Mouse (Mus musculus): ENCODE results near the gene Fxyd3. TPM values are rescaled to one million over a fixed set of nuclear protein-coding genes. Genes with fewer than 3 reads are reported as not detected.

Gene Fxyd3
- total RNA-seq, 2 experiments from 2014 or later: 1.4 to 4.4 TPM

DNA sequence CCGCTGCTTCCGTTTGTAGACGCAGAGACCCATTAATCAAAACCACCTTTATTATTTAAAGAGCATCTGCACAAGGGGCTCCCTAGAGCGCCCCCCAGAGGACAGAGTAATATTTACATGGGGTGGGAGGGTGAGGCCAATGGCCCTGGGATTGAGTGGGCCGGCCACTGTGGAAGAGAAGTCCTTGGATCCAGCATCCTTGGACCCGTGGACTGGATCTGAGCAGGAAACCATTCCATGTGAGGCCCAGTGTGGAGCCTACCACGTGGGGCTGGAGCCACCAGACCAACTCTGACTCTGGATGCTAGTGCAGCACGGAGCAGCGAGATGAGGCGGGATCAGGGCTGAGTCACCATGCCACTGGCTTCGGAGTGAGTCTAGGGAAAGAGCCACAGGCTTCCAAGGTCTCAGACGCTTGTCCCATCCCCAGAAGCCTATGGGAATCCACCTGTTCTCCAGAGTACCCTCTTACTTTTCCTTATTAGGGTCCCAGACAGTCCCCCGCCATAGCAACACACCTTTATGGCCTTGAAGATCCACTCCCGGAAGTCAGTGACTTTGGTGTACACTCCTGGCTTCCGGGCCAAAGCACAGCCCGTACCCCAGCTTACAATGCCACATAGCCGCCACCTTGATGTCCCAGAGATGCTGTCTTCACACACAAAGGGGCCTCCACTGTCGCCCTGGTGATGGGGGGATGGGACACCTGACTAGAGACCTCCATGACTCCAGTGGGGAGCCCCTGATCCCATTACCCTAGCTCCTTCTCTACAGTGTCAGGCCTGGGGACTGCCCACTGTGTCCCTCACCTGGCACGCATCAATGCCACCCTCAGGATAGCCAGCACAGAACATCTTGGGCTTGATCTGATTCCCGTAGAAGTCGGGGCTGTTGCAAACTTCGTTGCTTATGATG is 22.4 kb upstream of the Fxyd3 start:
- peak; percentile 42 to 57 for DNase-seq (ENCODE audit: low spot score in 2 of 2)

GRCm38 (mm10) chr7:31097583-31098248 is 21.2 kb upstream of the Fxyd3 start:
- DNase-seq (ENCODE audit: low spot score in 2 of 2): peak; percentile 86 to 90

- DNase-seq (ENCODE audit: low spot score in 2 of 2): no peak
Measured at GRCm38 (mm10) chr7:31096892-31097564, 20.5 kb upstream of the Fxyd3 start.

DNA sequence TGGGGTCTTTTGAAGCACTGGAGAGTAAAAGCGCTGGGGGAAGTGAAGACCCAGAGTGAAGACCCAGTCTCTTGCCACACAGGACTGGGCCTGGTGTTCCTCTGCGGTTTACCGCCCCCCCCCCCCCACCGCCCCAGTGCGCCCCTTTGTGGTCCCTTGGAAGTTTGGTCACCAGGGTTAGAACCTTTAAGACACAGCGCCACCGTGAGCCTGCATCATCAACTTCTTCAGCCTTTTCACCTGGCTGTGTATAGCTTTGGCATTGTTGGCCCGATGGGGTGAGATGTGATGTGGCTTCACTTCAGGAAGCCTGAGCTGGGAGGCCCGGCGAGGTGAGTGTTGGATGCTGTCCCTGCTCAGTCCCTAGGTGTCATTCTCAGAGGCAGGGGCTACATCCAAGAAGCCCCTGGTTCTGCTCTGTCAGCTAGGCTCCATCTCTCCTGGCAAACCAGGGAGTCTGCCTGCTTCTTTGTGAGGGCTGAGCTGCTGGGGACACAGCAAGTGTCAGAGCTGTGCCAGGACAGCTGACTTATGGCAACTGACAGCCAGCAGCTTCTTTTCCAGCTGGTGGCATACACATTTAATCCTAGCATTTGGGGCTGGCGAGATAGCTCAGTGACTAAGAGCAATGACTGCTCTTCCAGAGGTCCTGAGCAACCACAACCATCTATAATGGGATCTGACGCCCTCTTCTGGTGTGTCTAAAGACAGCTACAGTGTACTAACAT is 18.4 kb upstream of the Fxyd3 start:
- no peak for DNase-seq (ENCODE audit: low spot score in 2 of 2)

- no peak for DNase-seq (ENCODE audit: low spot score in 2 of 2)
Measured at GRCm38 (mm10) chr7:31089721-31090120, 13.2 kb upstream of the Fxyd3 start.

- no peak for DNase-seq (ENCODE audit: low spot score in 2 of 2)
Measured at GRCm38 (mm10) chr7:31088206-31088605, 11.7 kb upstream of the Fxyd3 start.

DNA sequence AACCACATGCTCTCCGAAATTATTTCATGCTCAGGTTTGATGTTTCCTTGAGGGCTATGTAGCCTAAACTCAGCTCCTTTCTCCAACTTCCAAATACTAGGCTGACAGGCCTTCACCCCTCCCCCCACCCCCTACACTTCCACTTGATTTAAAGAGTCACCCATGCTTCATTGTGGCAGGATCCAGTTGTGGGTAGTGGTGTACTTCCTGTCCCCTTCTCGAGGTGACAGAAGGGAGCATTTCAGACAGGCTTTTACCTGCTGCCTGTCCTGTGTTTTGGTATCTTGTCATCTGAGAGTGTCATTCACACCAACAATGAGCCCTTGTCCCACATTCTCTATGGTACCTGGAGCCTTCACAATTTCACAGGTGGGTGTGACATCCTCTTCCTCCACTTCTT is 10.8 kb upstream of the Fxyd3 start:
- no peak for DNase-seq (ENCODE audit: low spot score in 2 of 2)

DNA sequence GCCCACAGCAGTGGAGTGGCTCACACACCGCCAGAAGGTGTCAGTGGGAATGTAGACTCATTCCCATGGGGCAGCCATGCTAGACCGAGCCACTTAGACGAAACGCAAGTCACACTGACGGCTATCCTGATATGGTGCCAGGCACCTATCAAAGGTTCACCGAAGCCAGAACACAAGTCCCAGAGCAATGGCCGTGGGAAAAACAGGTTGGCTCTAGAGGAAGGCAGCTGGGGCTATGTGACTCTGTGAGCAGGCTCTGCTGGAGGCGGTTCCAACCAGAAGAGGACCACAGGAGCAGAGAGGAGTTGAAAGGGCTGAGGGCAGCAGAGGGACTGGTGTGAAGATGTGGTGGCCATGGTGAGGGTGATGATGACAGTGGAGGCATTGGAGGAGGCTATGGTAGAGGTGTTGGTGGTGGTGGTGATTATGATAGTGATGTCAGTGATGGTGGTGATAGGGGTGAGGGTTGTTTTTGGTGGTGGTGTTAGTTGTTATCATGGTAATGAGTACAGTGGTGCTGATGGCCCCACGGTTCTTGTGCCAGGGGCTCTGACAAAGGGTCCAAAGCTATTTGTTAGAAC is 9.8 kb upstream of the Fxyd3 start:
- DNase-seq (ENCODE audit: low spot score in 2 of 2): no peak

GRCm38 (mm10) chr7:31085171-31085570 is 8.7 kb upstream of the Fxyd3 start:
- DNase-seq (ENCODE audit: low spot score in 2 of 2): no peak

DNA sequence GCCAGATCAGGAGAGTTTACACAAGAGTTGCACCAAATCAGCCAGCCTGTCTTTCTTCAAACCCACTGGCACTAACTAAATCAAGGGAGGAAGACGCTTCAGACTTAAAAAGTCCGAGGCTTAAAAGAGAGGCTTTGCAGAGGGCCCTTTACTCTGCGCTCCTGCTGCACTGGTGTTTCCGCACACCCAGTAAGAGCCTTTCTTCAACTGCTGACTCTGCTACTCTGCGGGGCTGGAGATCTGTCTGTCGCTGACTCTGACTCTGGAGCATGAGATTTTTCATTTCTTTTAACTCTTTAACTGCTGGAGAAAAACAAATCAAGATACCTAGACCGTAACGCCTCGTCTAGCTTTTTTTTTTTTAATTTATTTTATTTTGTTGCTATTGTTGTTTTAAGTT is 7.6 kb upstream of the Fxyd3 start:
- no peak for DNase-seq (ENCODE audit: low spot score in 2 of 2)

DNA sequence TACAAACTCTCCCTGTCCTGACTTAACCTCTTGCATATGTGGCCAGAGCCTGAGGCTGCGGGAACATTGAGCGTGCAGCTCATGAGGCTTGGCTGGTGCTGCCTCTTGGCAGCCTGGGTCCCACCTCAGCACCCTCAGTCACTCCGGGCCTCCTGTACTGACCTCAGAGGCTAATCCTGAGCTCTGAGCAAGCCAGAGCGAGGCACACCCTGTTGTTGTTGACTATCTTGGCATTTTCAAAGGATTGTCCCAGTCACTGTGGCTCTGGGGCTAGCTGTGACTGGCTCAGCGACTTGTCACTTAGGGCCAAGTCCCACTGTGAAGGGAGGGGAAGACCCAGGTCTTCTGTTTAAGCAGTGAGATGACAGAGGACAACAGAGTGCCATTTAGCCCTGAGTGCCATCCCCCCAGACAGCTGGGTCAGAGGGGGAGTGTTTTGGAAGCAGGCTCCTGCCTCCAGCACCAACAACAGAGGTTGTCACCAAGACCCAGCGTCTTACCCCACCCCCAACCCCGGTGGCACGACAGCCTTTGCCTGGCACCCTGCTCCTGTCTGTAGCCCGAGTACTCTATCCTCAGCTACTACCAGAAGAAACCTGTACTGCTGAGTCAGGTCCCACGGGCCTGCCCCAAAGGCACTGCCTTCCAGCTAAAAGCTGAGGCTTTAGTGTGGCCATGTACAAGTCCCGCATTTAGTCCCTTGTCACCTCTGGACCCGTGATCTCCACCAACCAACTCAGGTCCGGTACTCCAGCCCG is 6.5 kb upstream of the Fxyd3 start:
- no peak for DNase-seq (ENCODE audit: low spot score in 2 of 2)

DNA sequence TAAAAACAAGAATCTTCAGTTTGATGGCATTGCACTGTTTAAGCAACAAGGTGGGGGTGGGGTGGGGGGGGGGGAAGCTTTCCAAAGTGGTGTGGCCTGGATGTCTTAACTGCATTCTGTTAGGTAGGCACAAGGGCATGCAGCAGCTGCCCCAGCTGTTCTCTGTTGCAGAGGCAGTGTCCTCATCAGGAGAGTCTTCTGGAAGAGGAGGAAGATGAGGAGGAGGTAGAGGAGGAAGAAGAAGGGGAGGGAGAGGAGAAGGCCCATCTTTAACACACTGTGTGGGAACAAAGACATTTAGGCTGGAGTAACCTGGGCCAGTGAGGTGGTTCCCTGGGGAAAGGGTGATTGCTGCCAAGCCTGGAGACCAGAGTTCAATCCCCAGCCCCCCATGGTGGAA is 5.6 kb upstream of the Fxyd3 start:
- DNase-seq (ENCODE audit: low spot score in 2 of 2): no peak

DNA sequence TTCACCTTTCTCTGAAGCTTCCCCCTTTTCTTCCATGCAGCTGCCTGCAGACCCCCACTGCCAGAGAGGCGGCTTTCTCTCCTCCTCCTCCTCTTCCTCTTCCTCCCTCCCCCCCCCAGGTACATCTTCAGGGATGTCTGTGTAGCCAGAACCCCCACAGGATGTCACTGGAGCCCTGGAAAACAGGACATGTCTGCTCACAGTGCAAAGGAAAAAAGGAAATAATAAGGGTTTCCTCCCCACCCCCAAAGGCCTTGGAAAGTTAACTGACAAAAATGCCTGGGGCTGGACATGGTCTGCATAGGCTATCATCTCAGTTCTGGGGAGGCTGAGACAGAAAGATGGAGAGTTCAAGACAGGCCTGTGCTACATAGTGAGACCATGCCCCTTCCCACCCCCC is 4.6 kb upstream of the Fxyd3 start:
- DNase-seq (ENCODE audit: low spot score in 2 of 2): no peak

GRCm38 (mm10) chr7:31080611-31081010 is 4.1 kb upstream of the Fxyd3 start:
- DNase-seq (ENCODE audit: low spot score in 2 of 2): no peak

GRCm38 (mm10) chr7:31079670-31080069 is 3.2 kb upstream of the Fxyd3 start:
- no peak for DNase-seq (ENCODE audit: low spot score in 2 of 2)

DNA sequence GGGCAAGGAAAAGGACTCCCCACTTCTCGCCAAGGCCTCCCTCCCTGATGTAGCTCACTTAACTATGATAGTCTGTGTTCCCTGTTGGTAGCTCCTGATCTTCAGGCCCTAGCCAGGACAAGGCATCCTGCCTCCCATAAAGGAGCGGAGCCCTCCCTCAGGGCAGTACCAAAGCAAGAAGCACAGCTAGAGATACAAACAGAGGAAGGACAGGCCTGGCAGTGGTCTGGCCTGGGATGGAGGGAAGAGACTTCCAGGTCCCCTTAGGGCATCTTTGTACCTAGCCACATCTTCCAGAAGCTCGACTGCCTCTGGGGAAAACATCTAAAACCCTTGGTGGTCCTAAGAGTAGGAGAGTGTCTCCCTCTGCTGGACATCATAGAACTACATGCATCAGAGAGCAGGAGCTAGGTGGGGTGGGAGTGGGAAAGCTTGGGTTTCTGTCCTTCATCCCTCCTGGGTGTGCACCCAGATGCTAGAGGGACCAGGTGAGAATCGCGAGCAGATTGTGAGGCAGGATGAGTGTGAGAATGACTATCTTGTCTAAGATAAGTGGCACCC is 1.5 kb upstream of the Fxyd3 start:
- DNase-seq (ENCODE audit: low spot score in 2 of 2): no peak

GRCm38 (mm10) chr7:31077470-31077869 is 966 bp upstream of the Fxyd3 start:
- DNase-seq (ENCODE audit: low spot score in 2 of 2): no peak

DNA sequence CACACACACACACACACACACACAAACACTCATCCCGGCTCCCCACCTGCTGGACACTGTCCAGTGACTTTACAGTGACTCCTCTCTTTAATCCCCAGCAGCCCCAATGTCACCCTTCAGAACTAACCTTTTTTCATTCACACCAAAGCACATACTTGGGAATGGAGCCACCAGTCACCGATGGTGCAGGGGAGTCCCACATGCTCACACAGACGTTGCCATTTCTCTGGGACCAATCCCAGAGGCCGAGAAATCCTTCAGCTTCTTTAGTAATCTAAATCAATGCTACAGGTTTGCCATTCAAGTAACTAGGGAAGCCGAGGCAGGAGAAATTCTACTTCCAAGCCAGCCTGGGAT is 1.8 kb downstream of the Fxyd3 start:
- DNase-seq (ENCODE audit: low spot score in 2 of 2): no peak

DNA sequence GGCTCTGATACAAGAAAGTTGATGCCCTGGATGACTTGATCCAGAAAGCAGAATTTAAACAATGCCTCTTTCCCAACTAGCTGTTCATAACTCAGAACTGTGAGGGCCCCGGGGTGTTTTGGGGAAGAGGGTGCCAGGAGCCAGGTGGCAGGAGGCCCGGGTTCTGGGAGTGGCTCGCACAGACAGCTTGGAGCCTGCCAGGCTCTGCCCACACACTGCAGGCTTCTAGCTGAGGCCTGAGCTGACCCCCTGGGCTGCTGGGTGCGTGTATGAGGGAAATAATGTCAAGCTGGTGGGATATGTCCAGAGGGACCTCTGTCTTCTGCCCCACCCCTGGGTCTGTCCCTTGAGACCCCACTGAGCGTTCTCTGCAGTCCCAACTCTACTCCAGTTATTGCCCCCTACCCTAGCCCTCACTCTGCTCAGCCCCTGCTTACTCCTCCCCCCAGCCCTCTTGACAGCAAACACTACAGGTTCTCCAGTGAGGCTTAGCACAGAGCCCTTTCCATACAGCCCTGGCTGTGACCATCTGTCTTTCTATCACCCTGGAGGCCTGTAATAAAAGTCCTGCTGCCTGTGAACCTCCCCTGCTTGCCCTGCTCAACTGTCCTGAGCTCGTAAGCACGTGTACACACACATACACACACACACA is 2.3 kb downstream of the Fxyd3 start:
- DNase-seq (ENCODE audit: low spot score in 2 of 2): no peak
